Mouse (Mus musculus): Measurements from ENCODE around the gene Mpzl1.

DNA sequence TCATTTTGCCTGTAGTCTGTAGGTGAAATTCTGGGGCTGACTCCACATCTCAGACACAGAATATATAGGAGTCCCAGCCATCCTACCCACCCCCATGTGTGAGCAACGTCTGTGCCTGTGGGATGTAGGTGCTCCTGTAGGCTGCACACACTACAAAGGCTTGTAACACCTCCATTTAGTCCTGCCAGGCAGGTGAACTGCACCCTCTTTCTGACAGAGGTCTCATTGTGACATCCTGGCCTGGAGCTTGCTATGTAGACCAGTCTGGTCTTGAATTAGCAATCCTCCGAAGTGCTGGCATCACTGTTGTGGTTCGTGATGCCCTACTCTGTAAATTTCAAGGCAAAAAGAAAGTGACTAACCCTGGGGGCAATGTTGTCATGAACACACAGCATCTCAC, 26.9 kb upstream of the Mpzl1 start:
- TF ChIP-seq CTCF (conservative IDR thresholded peaks at IDR 0.05; ENCODE audit: low read length): no peak
- TF ChIP-seq NANOG (IDR thresholded peaks at IDR 0.05; ENCODE audit: borderline replicate concordance, low read length): no peak
- TF ChIP-seq POU5F1 (IDR thresholded peaks at IDR 0.05; ENCODE audit: borderline replicate concordance, low read length): no peak
